Comparison of ENCODE assay signal across 9 mouse cellular contexts in the genomic region with DNA sequence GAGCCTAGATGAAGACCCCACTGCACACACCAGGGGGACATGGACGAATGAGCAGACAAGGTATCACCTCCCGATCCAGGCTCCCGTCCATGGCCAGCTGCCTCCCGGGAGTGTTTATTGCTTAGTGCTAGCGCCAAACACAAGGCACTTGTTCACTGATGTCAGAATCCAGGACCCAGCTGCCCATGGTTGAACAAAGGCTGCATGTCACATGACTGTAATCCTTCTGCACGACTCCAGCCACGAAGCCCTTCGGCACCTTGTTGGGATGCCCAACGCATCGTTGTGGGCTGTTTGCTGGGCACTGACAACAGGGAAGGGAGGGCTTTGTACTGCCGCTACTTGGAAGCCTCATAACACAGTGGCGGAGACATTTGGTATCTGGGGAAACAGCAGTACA. TPM values are rescaled to one million over a fixed set of nuclear protein-coding genes. Genes with fewer than 3 reads are reported as not detected.
A peak's percentile ranks its signal among the peaks of the same experiment; 100 is the strongest.
DNase-seq lines count a peak whose midpoint lies in the region; ATAC-seq and TF ChIP-seq lines count a peak whose summit lies in the region.
"Had no signal": no experiment of that assay in that cellular context is flagged by ENCODE, and none has a peak within 500 bp of the region (broad histone marks: within the 10 kb centered on the region; RNA-seq: fewer than 3 reads in every experiment).

A gene (plus strand): TSS at position 367 of the 400 bp plus-strand sequence.

- DNase-seq in kidney, adult 2 months, result no peak
- DNase-seq in kidney, adult 9 months, result no peak
- no peak for DNase-seq in embryonic facial prominence, embryonic 14.5 days (ENCODE audit: low spot score)
- DNase-seq in liver, embryonic 14.5 days (ENCODE audit: low read depth in 3 of 3, low spot score in 3 of 3), result no peak
- DNase-seq in thymus, postnatal 14 days, result no peak
- DNase-seq in kidney, postnatal 25 days, result no peak

- 53% methylated on average over 12 of the region's 12 CpGs for WGBS in kidney, adult 2 months
- 76% methylated on average over 12 of the region's 12 CpGs for WGBS in embryonic facial prominence, embryonic 14.5 days
- WGBS in intestine, postnatal 0 days, result 65% methylated on average over 12 of the region's 12 CpGs
- 70% methylated on average over 12 of the region's 12 CpGs for WGBS in liver, embryonic 14.5 days (ENCODE audit: insufficient replicate concordance)
- WGBS in stomach, embryonic 16.5 days, result 72% methylated on average over 12 of the region's 12 CpGs

- H3K4me3 ChIP-seq in kidney, adult 2 months (ENCODE audit: insufficient read depth, low read depth, low read length), result peak within 1 kb of the TSS; percentile 27
- peak within 1 kb of the TSS; percentile 13 for H3K4me3 ChIP-seq in embryonic facial prominence, embryonic 14.5 days (ENCODE audit: low read depth, low read length)
- 0 out of 2 replicates have a peak within 1 kb of the TSS, but pooled peaks have one; percentile 17 for H3K4me3 ChIP-seq in intestine, postnatal 0 days (ENCODE audit: low read depth, low read length)
- peak within 1 kb of the TSS; percentile 23 to 40; a peak in 2 of 4 replicates for H3K4me3 ChIP-seq in liver, embryonic 14.5 days (ENCODE audit: insufficient read depth in 1 of 2, low read depth in 2 of 2, low read length in 2 of 2)
- H3K4me3 ChIP-seq in stomach, embryonic 16.5 days (replicated peaks; ENCODE audit: low read length), result peak within 1 kb of the TSS; percentile 30

- H3K36me3 ChIP-seq in kidney, adult 2 months (ENCODE audit: control insufficient read depth, insufficient read depth, low read length), result no peaks in the 10 kb centered on the region
- 0 out of 2 replicates have a peak, but pooled peaks cover 3% of the 10 kb centered on the region for H3K36me3 ChIP-seq in embryonic facial prominence, embryonic 14.5 days (ENCODE audit: control insufficient read depth, insufficient read depth, low read length)
- H3K36me3 ChIP-seq in intestine, postnatal 0 days (ENCODE audit: control insufficient read depth, insufficient read depth), result peaks cover 30% of the 10 kb centered on the region
- no peaks in the 10 kb centered on the region for H3K36me3 ChIP-seq in liver, embryonic 14.5 days (replicated peaks; ENCODE audit: control insufficient read depth, insufficient read depth, low read depth)
- no peaks in the 10 kb centered on the region for H3K36me3 ChIP-seq in stomach, embryonic 16.5 days (ENCODE audit: control insufficient read depth, insufficient read depth, low read length)

- H3K27me3 ChIP-seq in kidney, adult 2 months (replicated peaks; ENCODE audit: control insufficient read depth, insufficient read depth, low read length), result no peaks in the 10 kb centered on the region
- no peaks in the 10 kb centered on the region for H3K27me3 ChIP-seq in embryonic facial prominence, embryonic 14.5 days (replicated peaks; ENCODE audit: control insufficient read depth, insufficient read depth, low read length)
- no peaks in the 10 kb centered on the region for H3K27me3 ChIP-seq in intestine, postnatal 0 days (replicated peaks; ENCODE audit: control insufficient read depth, insufficient read depth, low read length)
- H3K27me3 ChIP-seq in liver, embryonic 14.5 days (ENCODE audit: control insufficient read depth, insufficient read depth, low read length), result no peaks in the 10 kb centered on the region
- no peaks in the 10 kb centered on the region for H3K27me3 ChIP-seq in stomach, embryonic 16.5 days (ENCODE audit: control insufficient read depth, insufficient read depth, low read length)

- no peaks in the 10 kb centered on the region for H3K9me3 ChIP-seq in embryonic facial prominence, embryonic 14.5 days (ENCODE audit: control insufficient read depth, low read length)
- no peaks in the 10 kb centered on the region for H3K9me3 ChIP-seq in intestine, postnatal 0 days (ENCODE audit: control insufficient read depth)
- H3K9me3 ChIP-seq in liver, embryonic 14.5 days (ENCODE audit: control insufficient read depth, low read length), result no peaks in the 10 kb centered on the region
- H3K9me3 ChIP-seq in stomach, embryonic 16.5 days (replicated peaks; ENCODE audit: control insufficient read depth, low read length), result no peaks in the 10 kb centered on the region

- TF ChIP-seq POLR2A in kidney, adult 2 months (IDR thresholded peaks at IDR 0.05; ENCODE audit: low read depth, low read length), result no peak

- no peak for TF ChIP-seq CTCF in kidney, adult 2 months (conservative IDR thresholded peaks at IDR 0.05; ENCODE audit: insufficient read depth, insufficient read length, low read depth, low read length)
- TF ChIP-seq CTCF in intestine, postnatal 0 days (IDR thresholded peaks at IDR 0.05; ENCODE audit: low read depth), result no peak
- TF ChIP-seq CTCF in liver, embryonic 14.5 days (IDR thresholded peaks at IDR 0.05; ENCODE audit: low read depth), result no peak

- 0 out of 2 replicates have a peak within 1 kb of the TSS, but pooled peaks have one; percentile 4 for H3K9ac ChIP-seq in embryonic facial prominence, embryonic 14.5 days (ENCODE audit: low read depth, low read length)
- no peak within 1 kb of the TSS for H3K9ac ChIP-seq in intestine, postnatal 0 days (ENCODE audit: low read depth, low read length)
- H3K9ac ChIP-seq in liver, embryonic 14.5 days (replicated peaks), result no peak within 1 kb of the TSS
- peak within 1 kb of the TSS; percentile 4; the same call in 1 of the 2 replicates for H3K9ac ChIP-seq in stomach, embryonic 16.5 days (ENCODE audit: low read length)

- H3K4me2 ChIP-seq in embryonic facial prominence, embryonic 14.5 days (ENCODE audit: low read depth, low read length), result peak within 1 kb of the TSS; percentile 45
- peak within 1 kb of the TSS; percentile 56 for H3K4me2 ChIP-seq in intestine, postnatal 0 days (replicated peaks; ENCODE audit: low read depth)
- H3K4me2 ChIP-seq in liver, embryonic 14.5 days (ENCODE audit: low read depth), result peak within 1 kb of the TSS; percentile 40
- peak within 1 kb of the TSS; percentile 43; the same call in 1 of the 2 replicates for H3K4me2 ChIP-seq in stomach, embryonic 16.5 days (ENCODE audit: low read depth, low read length)

- TF ChIP-seq EP300 in liver, embryonic 14.5 days (IDR thresholded peaks at IDR 0.05; ENCODE audit: low read depth), result no peak

- ATAC-seq in embryonic facial prominence, embryonic 14.5 days (ENCODE audit: low read depth), result no peak
- ATAC-seq in intestine, postnatal 0 days, result no peak
- no peak for ATAC-seq in liver, embryonic 14.5 days (ENCODE audit: insufficient read depth)
- ATAC-seq in stomach, embryonic 16.5 days (ENCODE audit: insufficient read depth, low FRiP score), result no peak
- ATAC-seq: Patski had no signal

- H3K4me1 ChIP-seq in kidney, adult 2 months (ENCODE audit: control insufficient read depth, insufficient read depth, low read length), result 0 out of 2 replicates have a peak, but pooled peaks cover 3% of the 10 kb centered on the region
- H3K4me1 ChIP-seq in embryonic facial prominence, embryonic 14.5 days (ENCODE audit: control insufficient read depth, insufficient read depth, low read length), result no peaks in the 10 kb centered on the region; the same call in 1 of the 2 replicates
- H3K4me1 ChIP-seq in intestine, postnatal 0 days (replicated peaks; ENCODE audit: control insufficient read depth, insufficient read depth, low read length), result no peaks in the 10 kb centered on the region
- no peaks in the 10 kb centered on the region; a peak in 1 of 4 replicates for H3K4me1 ChIP-seq in liver, embryonic 14.5 days (replicated peaks; ENCODE audit: control insufficient read depth in 2 of 2, insufficient read depth in 2 of 2, low read length in 1 of 2)
- H3K4me1 ChIP-seq in stomach, embryonic 16.5 days (ENCODE audit: control insufficient read depth, insufficient read depth, low read length), result 0 out of 2 replicates have a peak, but pooled peaks cover 4% of the 10 kb centered on the region

- peak within 1 kb of the TSS; percentile 66 for H3K27ac ChIP-seq in kidney, adult 2 months (ENCODE audit: insufficient read depth, low read depth, low read length)
- no peak within 1 kb of the TSS for H3K27ac ChIP-seq in embryonic facial prominence, embryonic 14.5 days (replicated peaks; ENCODE audit: low read depth, low read length)
- no peak within 1 kb of the TSS for H3K27ac ChIP-seq in intestine, postnatal 0 days (ENCODE audit: low read depth, low read length)
- no peak within 1 kb of the TSS for H3K27ac ChIP-seq in liver, embryonic 14.5 days
- H3K27ac ChIP-seq in stomach, embryonic 16.5 days (ENCODE audit: low read length), result peak within 1 kb of the TSS; percentile 20; the same call in 1 of the 2 replicates

RNA-seq across cellular contexts. Expression of the gene that starts here (rescaled TPM):
- polyA plus RNA-seq in kidney, adult 2 months (2012; rRNA removed), result not detected in 2 replicates
- 0.33 TPM in 1 of 2 replicates, not detected in the other for polyA plus RNA-seq in embryonic facial prominence, embryonic 14.5 days (2014; fragmentation: Nextera tagmentation; extraction: Ambion mirVana)
- not detected in 2 replicates for polyA plus RNA-seq in intestine, postnatal 0 days (2015; fragmentation: Nextera tagmentation; extraction: Ambion mirVana)
- not detected in 2 replicates for polyA plus RNA-seq in liver, embryonic 14.5 days (2012; rRNA removed)
- not detected in 2 replicates for polyA plus RNA-seq in liver, embryonic 14.5 days (2014; fragmentation: Nextera tagmentation; extraction: Ambion mirVana)
- not detected in 2 replicates for polyA plus RNA-seq in stomach, embryonic 16.5 days (2015; fragmentation: Nextera tagmentation; extraction: Ambion mirVana)
- polyA plus RNA-seq: Patski had no signal

Comparison
In these comparisons a context has a peak if more than half of its experiments do, and no peak if none do; other contexts are left out.
1. H3K27ac ChIP-seq: peak in kidney, adult 2 months (single experiment) and stomach, embryonic 16.5 days (single experiment); none in embryonic facial prominence, embryonic 14.5 days (single experiment), intestine, postnatal 0 days (single experiment) and liver, embryonic 14.5 days (single experiment).
2. H3K9ac ChIP-seq: peak in embryonic facial prominence, embryonic 14.5 days (single experiment) and stomach, embryonic 16.5 days (single experiment); none in intestine, postnatal 0 days (single experiment) and liver, embryonic 14.5 days (single experiment).
3. Peak in every context shown above with its lines, with median percentiles within 50 percentile points of each other: H3K4me3 ChIP-seq and H3K4me2 ChIP-seq.